Mouse (Mus musculus) retina, adult 2 months (tissue): ENCODE measurements around the gene Ets1.

ENCODE experiments used
- DNase-seq: peaks from one replicate; pipeline ENCODE4 v3.0.0-alpha.2; 2012; ENCODE audit warnings: low read depth, low spot score

Gene Ets1

DNA sequence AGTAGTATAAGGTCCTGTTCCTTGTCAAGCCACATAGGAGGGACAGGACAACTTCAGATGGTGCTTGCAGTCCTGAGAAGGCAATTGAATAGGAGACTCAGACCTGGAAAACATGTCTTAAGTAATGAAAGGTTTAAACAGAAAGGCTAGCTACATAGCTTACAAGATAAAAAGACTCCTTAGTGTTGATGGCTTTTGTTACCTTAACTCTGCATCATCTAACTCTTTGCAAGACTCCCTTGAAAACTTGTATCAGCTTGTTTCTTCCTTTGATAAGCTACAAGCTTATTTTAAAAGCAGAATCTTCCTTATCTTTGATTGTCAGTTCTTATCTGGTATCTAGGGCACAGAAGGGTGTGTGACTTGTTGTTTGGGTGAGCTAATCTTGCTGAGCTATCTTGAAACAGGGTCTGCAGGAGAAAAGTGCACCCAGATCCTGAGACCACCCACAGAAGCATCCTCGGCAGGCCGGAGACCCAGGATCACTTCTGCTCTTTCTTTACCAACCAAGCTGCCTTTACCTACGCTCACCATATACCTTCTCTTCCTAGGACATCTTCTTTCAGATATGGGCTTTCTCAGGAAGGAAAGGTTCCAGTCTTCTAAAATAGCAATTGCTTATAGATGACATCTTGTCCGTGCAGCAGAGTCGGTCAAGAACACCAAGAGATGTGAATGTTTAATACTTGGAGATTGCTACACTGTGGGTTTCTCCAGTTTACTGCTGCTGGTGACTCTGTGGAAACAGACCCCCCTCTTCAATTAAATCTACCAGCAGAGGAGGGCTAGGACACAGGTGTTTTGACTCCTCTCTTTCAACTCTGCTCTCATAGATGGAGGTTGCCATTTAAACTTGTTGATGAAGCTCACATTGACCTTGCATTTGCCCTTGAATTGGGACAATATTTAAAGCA lies 19.2 kb upstream of the Ets1 start:
- DNase-seq, result no peak

DNA sequence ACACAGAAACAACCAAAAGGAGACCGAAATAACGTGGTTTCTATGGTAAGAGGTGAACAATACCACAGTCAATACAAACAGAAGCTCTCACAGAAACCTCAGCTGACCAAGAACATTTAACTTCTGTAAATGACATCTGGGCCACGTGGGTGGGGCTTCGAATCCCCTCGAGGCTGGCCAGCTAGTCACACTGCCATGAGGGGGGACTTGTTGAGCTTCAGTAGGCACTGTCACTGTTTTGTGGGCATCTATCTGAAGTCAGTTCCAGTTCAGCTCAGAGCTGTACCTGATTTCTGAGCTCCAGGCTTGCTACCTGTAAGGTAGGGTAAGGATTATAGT lies 18.6 kb upstream of the Ets1 start:
- no peak for DNase-seq

GRCm38 (mm10) chr9:32618544-32619120 lies 17.4 kb upstream of the Ets1 start:
- no peak for DNase-seq

DNA sequence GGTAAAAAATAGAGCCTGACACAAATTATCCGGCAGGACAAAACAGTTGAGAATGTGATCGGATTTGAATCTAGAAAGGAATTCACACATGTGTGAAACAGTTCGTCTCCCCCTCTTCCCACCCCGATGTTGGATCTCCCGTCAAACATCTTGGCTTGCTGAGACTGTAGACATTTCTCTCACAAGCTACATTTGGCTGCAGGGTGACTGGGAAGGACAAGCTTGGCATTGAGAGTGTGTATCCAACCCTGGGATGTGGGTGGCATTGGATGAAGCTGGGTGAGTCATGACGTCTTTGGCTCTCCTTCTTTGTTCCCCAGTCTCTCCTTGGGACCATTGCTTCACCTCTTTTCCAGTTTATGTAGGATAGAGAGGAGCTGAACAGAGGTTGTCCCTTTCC lies 16.4 kb upstream of the Ets1 start:
- no peak for DNase-seq

GRCm38 (mm10) chr9:32620446-32620845 lies 15.6 kb upstream of the Ets1 start:
- no peak for DNase-seq

- no peak for DNase-seq
Observed at GRCm38 (mm10) chr9:32629385-32629981, 6.5 kb upstream of the Ets1 start.

GRCm38 (mm10) chr9:32631341-32631740 lies 4.7 kb upstream of the Ets1 start:
- no peak for DNase-seq

DNA sequence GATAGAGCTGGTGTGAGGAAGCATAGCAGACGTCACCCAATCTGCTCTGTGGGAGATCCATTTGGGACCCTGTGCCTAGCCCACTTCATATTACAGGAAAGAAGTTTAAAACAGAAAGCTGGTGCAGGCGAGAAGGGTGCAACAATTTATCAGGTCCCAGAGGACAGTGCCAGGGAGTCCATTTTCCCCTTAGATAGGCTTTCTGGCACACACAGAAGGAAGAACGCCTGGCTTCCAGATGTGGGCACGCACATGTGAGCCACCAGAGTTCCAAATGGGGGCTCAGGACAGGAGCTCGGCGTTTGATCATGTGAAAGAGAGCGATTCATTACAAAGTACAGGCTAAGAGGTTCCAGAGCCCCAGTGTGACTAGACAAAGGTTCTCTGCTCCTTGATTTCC lies 3.8 kb upstream of the Ets1 start:
- no peak for DNase-seq

DNA sequence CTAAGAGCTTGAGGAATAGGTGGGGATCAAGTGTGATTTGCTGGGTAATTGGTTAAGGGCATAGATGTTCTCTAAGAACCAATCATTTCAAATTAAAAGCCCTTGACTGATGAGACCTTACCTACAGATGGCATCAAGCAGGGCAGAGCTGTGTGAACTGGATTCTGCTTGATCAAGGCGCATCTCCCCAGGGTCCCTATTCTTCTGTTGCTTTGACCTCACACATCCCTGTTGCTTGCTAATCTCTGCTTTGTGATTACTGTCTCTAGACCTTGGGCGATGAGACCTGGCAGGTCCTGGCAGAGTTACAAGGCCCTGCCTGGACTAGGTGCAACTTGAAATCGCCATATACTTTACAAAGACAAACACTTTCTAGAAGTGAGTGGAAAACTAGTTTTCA lies 9.0 kb downstream of the Ets1 start:
- no peak for DNase-seq

- no peak for DNase-seq
Observed at GRCm38 (mm10) chr9:32645475-32645874, 9.5 kb downstream of the Ets1 start.

- no peak for DNase-seq
Observed at GRCm38 (mm10) chr9:32646539-32647258, 10.7 kb downstream of the Ets1 start.

- no peak for DNase-seq
Observed at GRCm38 (mm10) chr9:32647506-32648250, 11.7 kb downstream of the Ets1 start.

GRCm38 (mm10) chr9:32648286-32648685 lies 12.3 kb downstream of the Ets1 start:
- no peak for DNase-seq

DNA sequence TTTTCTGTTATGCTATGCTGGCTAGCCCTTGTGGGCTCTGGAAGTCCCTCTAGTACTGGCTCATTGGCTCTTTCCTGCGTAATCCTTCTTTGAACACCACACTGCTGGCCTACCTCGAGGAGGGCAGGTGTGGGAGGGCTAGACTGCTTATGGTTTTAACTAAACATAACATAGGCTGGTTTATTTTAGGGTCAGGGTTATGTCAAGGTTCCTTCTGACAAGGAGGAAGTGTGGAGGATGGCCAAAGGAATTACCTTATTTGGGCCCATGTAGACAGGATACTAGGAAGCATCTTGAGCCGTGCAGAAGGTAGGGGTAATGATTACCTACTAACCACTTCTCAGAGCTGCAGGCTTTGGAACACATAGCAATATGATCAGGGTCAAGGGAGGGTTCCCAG lies 14.7 kb downstream of the Ets1 start:
- DNase-seq, result no peak

DNA sequence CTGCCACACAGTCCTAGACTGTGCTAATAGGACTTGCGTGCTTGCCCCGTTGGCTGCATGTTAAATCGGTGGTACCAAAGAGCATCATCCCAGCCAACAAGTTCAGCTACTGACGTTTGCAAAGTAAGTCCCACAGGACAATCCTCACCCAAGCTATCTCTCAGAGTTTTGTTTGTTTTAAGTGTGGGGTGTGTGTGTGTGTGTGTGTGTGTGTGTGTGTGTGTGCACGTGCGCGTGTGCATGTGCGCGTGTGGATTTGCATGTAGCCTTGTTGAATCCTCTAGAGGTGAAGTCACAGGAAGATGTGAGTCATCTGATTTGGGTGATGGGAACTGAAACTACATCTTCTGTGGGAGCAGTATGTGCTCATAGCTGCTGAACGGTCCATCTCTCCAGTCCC lies 16.1 kb downstream of the Ets1 start:
- no peak for DNase-seq

GRCm38 (mm10) chr9:32654305-32654704 lies 18.3 kb downstream of the Ets1 start:
- DNase-seq, result no peak

GRCm38 (mm10) chr9:32656351-32656844 lies 20.4 kb downstream of the Ets1 start:
- DNase-seq, result no peak

DNA sequence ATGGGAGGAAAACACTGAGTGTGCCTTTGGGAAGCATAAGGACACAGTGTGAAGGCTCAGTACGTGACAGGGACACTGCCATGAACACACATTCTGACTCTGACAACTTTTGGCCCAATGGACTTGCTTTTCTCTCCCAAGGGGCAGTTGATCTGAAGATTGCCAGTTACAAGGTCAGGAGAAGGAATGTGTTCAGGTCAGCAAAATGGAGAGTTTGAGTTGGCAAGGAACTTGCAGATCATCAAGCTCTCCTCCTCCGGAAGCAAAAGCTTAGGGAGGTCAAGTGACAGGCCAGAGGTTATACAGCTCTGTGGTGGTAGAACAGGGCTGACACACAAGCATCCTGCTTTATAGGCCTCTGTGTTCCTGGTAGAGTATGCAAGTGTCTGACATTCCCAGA lies 21.1 kb downstream of the Ets1 start:
- no peak for DNase-seq

- DNase-seq, result no peak
Observed at GRCm38 (mm10) chr9:32660406-32660960, 24.5 kb downstream of the Ets1 start.

DNA sequence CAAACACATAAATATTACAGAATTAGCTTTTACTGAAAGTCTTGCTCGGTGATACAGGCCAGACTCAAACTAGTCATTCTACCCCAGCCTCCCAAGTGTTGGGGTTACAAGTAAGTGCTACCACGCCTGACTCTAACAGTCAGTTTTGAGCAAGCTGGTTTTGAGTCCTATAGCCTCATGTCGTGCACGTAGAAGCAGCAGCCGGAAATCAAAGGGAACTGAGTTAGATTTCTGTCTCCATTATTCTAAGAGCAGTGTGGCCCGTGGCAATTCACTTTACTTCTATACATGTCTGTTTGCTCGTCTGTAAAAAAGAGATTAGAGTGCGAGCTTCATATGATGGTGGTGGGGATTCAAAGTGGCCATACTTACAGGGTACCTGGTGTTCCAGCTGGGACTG lies 25.1 kb downstream of the Ets1 start:
- no peak for DNase-seq

GRCm38 (mm10) chr9:32661561-32661960 lies 25.5 kb downstream of the Ets1 start:
- no peak for DNase-seq
